Mouse (Mus musculus) heart, postnatal 0 days (tissue): ENCODE results near the gene Adgrg3.

Source experiments
- CTCF ChIP-seq: IDR thresholded peaks from 2 replicates; pipeline ENCODE4 v1.5.1; 2016; ENCODE audit warnings: antibody characterized with exemption, control low read depth, low read depth
- EP300 ChIP-seq: IDR thresholded peaks from 2 replicates; pipeline ENCODE4 v1.6.1; 2016; ENCODE audit warnings: antibody characterized with exemption, low read depth

GRCm38 (mm10) chr8:94992010-94992409 is 25.5 kb upstream of the Adgrg3 start:
- TF ChIP-seq CTCF (no peak), EP300 (no peak)
